Mouse (Mus musculus) kidney, embryonic 16.5 days (tissue): ENCODE measurements around the gene Tgfbr3l. TPM values are rescaled to one million over a fixed set of nuclear protein-coding genes. Genes with fewer than 3 reads are reported as not detected.

Experiments used
- ATAC-seq: fragments of 200-750 bp; cut with Nextera tagmentation; 2 replicates; pipeline ENCODE4 v1.8.0; 2017; ENCODE audit warnings: moderate TSS enrichment; ENCODE audit not compliant: low FRiP score, low TSS enrichment
- H3K27ac ChIP-seq: fragments of 300-500 bp; sonication (generic); 2 replicates; pipeline ENCODE4 v1.5.1; 2014; ENCODE audit warnings: low read length
- H3K27me3 ChIP-seq: fragments of 300-500 bp; sonication (generic); 2 replicates; pipeline ENCODE4 v1.6.1; 2014; ENCODE audit warnings: low read length, control low read depth, mixed read lengths; ENCODE audit not compliant: insufficient read depth
- H3K36me3 ChIP-seq: fragments of 300-500 bp; sonication (generic); 2 replicates; pipeline ENCODE4 v1.6.1; 2014; ENCODE audit warnings: low read length, control low read depth, mixed read lengths; ENCODE audit not compliant: insufficient read depth
- H3K4me1 ChIP-seq: fragments of 300-500 bp; sonication (generic); 2 replicates; pipeline ENCODE4 v1.6.1; 2014; ENCODE audit warnings: low read length, control low read depth, mixed read lengths; ENCODE audit not compliant: insufficient read depth
- H3K4me2 ChIP-seq: fragments of 300-500 bp; sonication (generic); replicated peaks from 2 replicates; pipeline ENCODE4 v1.6.1; 2014; ENCODE audit warnings: low read depth, low read length
- H3K4me3 ChIP-seq: fragments of 300-500 bp; sonication (generic); 2 replicates; pipeline ENCODE4 v1.5.1; 2014; ENCODE audit warnings: mild to moderate bottlenecking, low read length
- H3K9ac ChIP-seq: fragments of 300-500 bp; sonication (generic); replicated peaks from 2 replicates; pipeline ENCODE4 v1.6.1; 2014; ENCODE audit warnings: low read length
- H3K9me3 ChIP-seq: fragments of 300-500 bp; sonication (generic); 2 replicates; pipeline ENCODE4 v1.6.1; 2016; ENCODE audit warnings: low read length, control low read depth
- WGBS: fragments of 180-500 bp; shearing (Covaris S2); extraction: QIAGEN DNeasy Blood & Tissue Kit; methylation state at CpG from one replicate; pipeline ENCODE4 v1.1.7; 2014; 5-methylcytosine and 5-hydroxymethylcytosine counted together
- polyA plus RNA-seq: library from polyadenylated mRNA; unstranded; fragments of >200 nt; fragmentation: Nextera tagmentation; extraction: Ambion mirVana; gene quantifications from 2 replicates; pipeline ENCODE4 v1.2.1, GENCODE M21; 2015

The Tgfbr3l gene
- polyA plus RNA-seq, 1 experiment from 2014 or later: 4.8 TPM

DNA sequence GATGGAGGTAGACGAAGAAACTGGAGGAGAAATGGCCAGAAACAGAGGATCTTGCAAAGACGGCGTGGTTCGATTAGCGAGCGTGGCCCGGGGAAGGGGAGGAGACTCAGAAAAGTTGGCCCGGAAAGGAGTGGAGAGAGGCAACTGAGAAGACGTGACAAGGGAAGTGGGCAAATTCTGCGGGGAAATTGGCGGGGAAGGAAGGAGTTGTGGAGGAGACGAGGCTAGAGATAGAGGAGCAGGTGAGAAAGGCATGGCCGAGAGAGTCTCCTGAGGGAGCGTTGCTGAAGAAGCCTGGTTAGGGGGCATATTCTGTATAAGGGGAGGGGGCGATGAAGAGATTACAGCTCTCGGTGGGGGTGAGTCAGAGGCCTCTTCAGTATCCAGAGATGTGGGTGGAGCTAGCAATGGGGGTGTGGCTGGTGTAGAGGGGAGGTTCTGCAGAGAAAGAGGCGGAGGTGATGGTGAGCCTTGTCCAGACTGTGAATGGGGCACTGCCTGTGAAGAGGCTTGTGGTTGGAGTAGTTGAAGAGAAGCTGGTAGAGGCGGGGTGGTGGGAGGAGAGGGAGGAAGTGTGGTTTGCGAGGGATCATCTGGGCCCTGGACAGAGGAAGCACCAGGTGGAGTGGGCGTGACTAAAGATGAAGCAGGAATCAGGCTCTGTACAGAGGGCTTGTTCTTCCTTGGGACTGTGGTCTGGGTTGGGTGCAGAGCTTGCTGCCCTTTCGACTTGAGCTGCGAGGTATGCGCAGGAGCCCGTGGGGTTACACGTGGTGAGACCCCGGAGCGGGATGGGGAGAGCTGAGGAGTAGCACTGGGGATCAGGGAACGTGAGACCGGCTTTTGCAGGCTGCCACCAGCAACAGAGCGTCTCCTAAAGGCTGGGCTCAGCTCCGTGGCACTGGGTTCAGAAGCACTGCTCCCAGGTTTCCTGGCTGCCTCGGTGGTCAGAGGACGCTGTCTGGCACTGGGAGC is 33.7 kb upstream of the Tgfbr3l start:
- peak overlapping the region; percentile 83 for H3K4me2 ChIP-seq
- H3K9ac ChIP-seq: peak overlapping the region; percentile 62
- peaks cover 11% of the 10 kb centered on the region; the same call in 1 of the 2 replicates for H3K36me3 ChIP-seq
- H3K4me3 ChIP-seq: peak overlapping the region; percentile 49
- WGBS: 11% methylated on average over 33 of the region's 33 CpGs
- peak; percentile 53 for ATAC-seq
- H3K27me3 ChIP-seq: peaks cover 39% of the 10 kb centered on the region
- peak overlapping the region; percentile 65 for H3K27ac ChIP-seq
- peaks cover 3% of the 10 kb centered on the region; the same call in 1 of the 2 replicates for H3K9me3 ChIP-seq
- H3K4me1 ChIP-seq: peaks cover 30% of the 10 kb centered on the region

DNA sequence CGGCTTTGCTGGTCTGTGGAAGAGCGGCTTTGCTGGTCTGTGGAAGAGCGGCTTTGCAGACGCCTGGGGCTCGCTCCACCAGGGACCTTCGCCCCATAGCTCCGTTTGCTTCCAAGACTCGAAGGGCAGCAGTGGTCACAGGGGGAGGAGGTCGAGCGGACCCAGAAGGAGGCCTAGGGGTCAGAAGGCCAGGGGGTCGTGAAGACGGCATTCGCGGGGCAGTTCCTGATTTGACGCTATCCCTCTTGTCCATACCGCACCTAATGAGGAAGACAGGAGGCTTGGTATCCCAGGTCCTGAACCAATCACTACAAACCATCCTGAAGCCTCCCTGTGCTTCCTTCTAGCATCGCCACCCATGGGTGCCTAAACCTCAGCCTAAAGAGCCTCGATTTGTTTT is 31.7 kb upstream of the Tgfbr3l start:
- Histone ChIP-seq H3K9ac (peak overlapping the region; percentile 64), H3K9me3 (no peaks in the 10 kb centered on the region), H3K4me3 (peak overlapping the region; percentile 46), H3K4me1 (peaks cover 30% of the 10 kb centered on the region), H3K4me2 (peak overlapping the region; percentile 66), H3K27ac (no peak overlapping the region), H3K27me3 (peaks cover 39% of the 10 kb centered on the region), H3K36me3 (no peaks in the 10 kb centered on the region)
- no peak for ATAC-seq
- WGBS: 8% methylated on average over 18 of the region's 18 CpGs

DNA sequence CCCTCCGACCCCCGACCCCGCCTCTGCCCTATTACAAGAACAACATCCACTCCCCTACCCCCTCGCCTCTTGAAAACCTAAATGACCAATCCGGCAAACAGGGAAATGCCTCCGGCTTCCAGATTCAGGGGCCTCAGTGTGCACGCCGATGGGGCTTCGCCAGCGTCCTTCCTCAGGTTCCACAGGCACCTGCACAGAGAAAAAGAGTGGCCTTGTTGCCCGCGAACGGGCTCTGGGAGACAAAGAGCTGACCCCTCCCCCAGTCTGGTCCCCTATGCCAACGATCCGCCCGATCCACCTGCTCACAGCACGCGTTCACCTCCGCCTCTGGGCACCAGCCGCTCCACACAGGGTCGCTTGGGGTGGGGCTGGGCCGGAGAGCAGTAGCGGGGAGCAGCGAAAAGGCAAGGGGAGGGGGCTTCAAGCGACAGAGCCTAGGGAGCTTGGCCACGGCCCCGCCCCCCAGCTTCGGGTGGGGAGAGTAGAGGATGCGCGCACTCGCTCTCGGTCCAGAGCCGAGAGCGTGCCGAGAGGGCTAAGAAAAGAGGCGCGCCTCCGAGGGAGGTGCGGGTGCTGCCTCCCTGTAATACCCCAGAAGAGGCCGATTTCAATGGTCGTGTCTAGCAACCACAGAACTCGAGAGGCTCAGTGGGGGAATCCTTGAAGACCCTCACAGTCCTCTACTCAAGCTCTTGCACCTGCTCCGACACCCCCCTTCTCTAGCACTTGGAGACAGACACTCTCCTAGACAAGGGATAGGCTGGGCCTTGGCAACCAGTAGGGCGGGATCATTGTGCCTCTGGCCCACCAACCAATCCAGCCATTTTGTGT is 31.0 kb upstream of the Tgfbr3l start, which contains the start of gene Prr36:
TSS of gene Prr36 (minus strand) at position 669 of the 831 bp plus-strand sequence.
- H3K27me3 ChIP-seq: peaks cover 39% of the 10 kb centered on the region
- H3K4me3 ChIP-seq: peak within 1 kb of the TSS; percentile 46
- H3K27ac ChIP-seq: no peak within 1 kb of the TSS
- no peaks in the 10 kb centered on the region for H3K9me3 ChIP-seq
- 2% methylated on average over 44 of the region's 44 CpGs for WGBS
- H3K4me1 ChIP-seq: peaks cover 30% of the 10 kb centered on the region
- ATAC-seq: peak; percentile 60
- peak within 1 kb of the TSS; percentile 66 for H3K4me2 ChIP-seq
- no peaks in the 10 kb centered on the region for H3K36me3 ChIP-seq
- peak within 1 kb of the TSS; percentile 64 for H3K9ac ChIP-seq

DNA sequence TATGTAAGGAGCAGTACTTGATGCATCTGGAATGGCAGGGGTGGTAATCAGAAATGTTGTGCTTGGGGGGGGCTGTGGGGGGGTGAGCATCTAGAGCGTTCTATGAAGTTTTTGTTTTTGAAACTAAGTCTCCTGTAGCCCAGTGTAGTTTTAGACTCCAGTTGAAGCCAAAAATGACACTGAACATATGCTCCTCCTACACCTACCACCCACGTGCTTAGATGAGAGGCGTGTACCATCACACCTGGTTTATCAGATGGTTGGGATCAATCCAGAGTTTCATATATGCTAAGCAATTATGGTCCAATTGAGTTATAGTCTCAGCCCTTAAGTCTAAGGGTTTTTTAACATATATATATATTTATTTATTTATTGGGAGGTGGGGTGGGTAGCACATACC is 28.4 kb upstream of the Tgfbr3l start:
- Histone ChIP-seq H3K27me3 (peaks cover 35% of the 10 kb centered on the region), H3K27ac (no peak overlapping the region), H3K4me2 (no peak overlapping the region), H3K4me1 (peaks cover 11% of the 10 kb centered on the region; the same call in 1 of the 2 replicates), H3K9ac (no peak overlapping the region), H3K36me3 (no peaks in the 10 kb centered on the region), H3K4me3 (no peak overlapping the region), H3K9me3 (no peaks in the 10 kb centered on the region)
- 88% methylated on average over 3 of the region's 3 CpGs for WGBS
- no peak for ATAC-seq

DNA sequence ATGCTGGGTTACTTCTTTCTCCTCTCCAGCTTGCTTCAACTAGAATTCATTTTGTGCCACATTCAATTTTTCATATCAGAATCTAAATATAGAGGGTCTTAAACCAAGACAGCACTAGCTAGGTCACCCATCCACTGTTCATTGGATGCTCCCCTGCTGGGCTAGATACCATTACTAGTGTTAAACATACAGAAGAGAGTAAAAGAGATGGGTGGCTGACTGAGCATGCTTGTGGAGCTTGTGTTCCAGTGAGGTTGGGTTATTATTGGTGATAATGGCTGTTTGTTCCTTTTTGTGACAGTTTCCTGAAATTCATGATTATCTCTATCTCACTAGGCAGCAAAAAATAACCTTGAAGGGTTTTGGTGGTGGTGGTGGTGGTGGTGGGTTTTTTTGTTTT is 26.0 kb upstream of the Tgfbr3l start:
- Histone ChIP-seq H3K4me3 (no peak overlapping the region), H3K4me1 (peaks cover 6% of the 10 kb centered on the region), H3K4me2 (no peak overlapping the region), H3K27ac (no peak overlapping the region), H3K9ac (no peak overlapping the region), H3K27me3 (peaks cover 13% of the 10 kb centered on the region), H3K36me3 (no peaks in the 10 kb centered on the region), H3K9me3 (no peaks in the 10 kb centered on the region)
- no peak for ATAC-seq

DNA sequence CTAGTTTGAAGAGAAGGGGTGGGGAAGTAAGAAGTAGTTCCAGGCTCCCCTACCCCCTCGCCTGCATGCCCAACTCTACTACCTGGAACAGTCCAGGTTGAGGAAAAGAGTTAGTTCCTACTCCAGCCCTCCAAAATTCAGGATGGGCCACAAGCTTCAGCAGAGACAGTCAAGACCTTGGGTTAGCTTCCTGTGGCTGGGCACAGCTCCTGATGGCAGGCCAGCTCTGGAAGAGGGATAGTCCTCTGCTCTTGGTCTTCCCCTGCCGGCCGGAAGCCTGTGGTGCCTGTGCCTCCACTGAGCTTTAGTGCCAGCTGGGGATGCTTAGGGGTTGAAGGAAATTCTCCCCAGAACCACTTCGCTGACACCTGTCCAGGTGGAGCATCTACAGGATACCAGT is 21.7 kb upstream of the Tgfbr3l start:
- H3K27me3 ChIP-seq: peaks cover 2% of the 10 kb centered on the region; the same call in 1 of the 2 replicates
- ATAC-seq: peak; percentile 18; the same call in 1 of the 2 replicates
- H3K9me3 ChIP-seq: no peaks in the 10 kb centered on the region
- H3K27ac ChIP-seq: no peak overlapping the region
- H3K4me3 ChIP-seq: peak overlapping the region; percentile 43
- no peaks in the 10 kb centered on the region for H3K36me3 ChIP-seq
- peaks cover 7% of the 10 kb centered on the region for H3K4me1 ChIP-seq
- 18% methylated on average over 4 of the region's 4 CpGs for WGBS
- peak overlapping the region; percentile 60 for H3K4me2 ChIP-seq
- peak overlapping the region; percentile 52 for H3K9ac ChIP-seq

DNA sequence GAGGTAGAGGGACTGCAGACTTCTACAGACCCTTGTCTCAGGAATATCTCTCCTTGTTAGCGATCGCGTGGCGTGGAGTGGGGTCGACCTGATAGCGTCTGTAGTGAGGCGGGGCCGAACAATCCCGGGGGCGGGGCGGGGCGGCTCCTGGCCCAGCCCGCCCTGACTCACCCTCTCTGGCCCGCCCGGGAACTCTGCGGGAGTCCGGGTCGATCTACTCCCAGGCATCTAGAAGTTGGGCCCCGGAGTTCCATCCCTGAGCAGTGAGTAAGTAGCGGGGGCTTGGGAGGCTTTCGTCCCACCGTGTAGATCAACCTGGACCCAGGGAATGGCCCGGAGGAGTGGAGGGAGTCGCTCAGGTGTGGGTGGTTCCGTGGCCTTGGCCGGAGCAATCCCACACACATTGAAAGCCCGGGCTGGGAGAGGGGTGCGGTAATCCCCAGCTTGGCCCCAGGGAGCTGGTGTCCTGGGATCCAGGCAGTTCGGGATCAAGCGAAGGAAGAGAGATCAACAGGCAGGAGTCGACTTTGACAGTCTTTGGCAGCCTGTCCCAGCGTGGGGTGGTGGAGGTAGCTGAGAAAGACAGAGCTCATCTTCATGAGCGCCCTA is 21.2 kb upstream of the Tgfbr3l start, which contains the start of gene Lrrc8e:
TSS of gene Lrrc8e (plus strand) at position 89 of the 609 bp plus-strand sequence.
- WGBS: 4% methylated on average over 33 of the region's 33 CpGs
- peak within 1 kb of the TSS; percentile 43 for H3K4me3 ChIP-seq
- peaks cover 7% of the 10 kb centered on the region for H3K4me1 ChIP-seq
- peaks cover 2% of the 10 kb centered on the region; the same call in 1 of the 2 replicates for H3K27me3 ChIP-seq
- peak within 1 kb of the TSS; percentile 52 for H3K9ac ChIP-seq
- ATAC-seq: peak; percentile 82
- no peak within 1 kb of the TSS for H3K27ac ChIP-seq
- H3K36me3 ChIP-seq: no peaks in the 10 kb centered on the region
- peak within 1 kb of the TSS; percentile 60 for H3K4me2 ChIP-seq
- H3K9me3 ChIP-seq: no peaks in the 10 kb centered on the region

DNA sequence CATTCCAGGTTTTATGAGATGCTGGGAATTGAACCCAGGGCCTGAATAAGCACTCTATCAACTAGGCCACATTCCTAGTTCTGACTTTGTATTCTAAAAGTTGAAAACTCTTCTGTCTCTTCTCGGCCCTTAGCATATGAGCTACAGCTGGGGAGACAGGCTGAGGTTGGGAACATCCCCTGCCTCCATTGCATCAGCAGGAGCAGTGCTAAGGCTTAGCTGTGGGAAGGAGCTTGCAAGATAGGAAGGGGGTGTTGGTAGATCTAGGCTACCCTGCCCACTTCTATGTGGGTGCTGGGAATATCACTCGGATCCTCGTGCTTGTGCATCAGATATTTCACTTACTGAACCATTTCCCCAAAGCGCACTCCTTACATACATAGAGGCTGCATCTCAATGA is 20.1 kb upstream of the Tgfbr3l start:
- no peak overlapping the region for H3K4me3 ChIP-seq
- no peak overlapping the region for H3K27ac ChIP-seq
- no peak for ATAC-seq
- H3K9me3 ChIP-seq: no peaks in the 10 kb centered on the region
- WGBS: 92% methylated on average over 4 of the region's 4 CpGs
- no peaks in the 10 kb centered on the region for H3K36me3 ChIP-seq
- no peak overlapping the region for H3K9ac ChIP-seq
- no peak overlapping the region for H3K4me2 ChIP-seq
- H3K4me1 ChIP-seq: peaks cover 7% of the 10 kb centered on the region
- H3K27me3 ChIP-seq: peaks cover 2% of the 10 kb centered on the region; the same call in 1 of the 2 replicates

DNA sequence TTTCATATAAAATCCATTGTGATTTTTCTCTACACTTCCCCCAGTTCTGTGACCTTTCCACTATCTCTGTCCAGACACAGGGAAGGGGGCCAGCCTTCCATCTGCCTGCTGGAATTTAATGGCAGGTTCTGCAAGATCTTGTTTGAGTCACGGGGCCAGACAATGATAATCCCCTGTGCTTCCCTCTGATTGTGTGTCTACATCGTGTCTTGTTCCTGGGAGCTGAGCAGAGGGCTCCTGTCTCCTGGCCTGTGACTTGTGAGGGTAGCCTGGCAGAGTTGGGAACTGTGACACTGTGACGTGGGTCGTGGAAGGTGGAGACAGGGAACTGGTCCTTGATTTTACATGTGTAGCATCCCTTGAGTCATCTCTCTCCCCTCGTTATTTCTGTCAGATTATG is 18.2 kb upstream of the Tgfbr3l start:
- Histone ChIP-seq H3K4me1 (peaks cover 7% of the 10 kb centered on the region), H3K9me3 (no peaks in the 10 kb centered on the region), H3K27ac (no peak overlapping the region), H3K36me3 (no peaks in the 10 kb centered on the region), H3K9ac (no peak overlapping the region), H3K27me3 (peaks cover 2% of the 10 kb centered on the region; the same call in 1 of the 2 replicates), H3K4me2 (no peak overlapping the region), H3K4me3 (no peak overlapping the region)
- WGBS: 73% methylated on average over 5 of the region's 5 CpGs
- ATAC-seq: no peak
